Mouse (Mus musculus) bone marrow macrophage, adult 2 months (primary cell): ENCODE measurements around the gene Mgam.

Experiments
- CTCF ChIP-seq: IDR thresholded peaks from 2 replicates; pipeline ENCODE4 v1.5.1; 2012; ENCODE audit warnings: low read depth, mild to moderate bottlenecking, low read length, moderate library complexity
- POLR2A ChIP-seq: IDR thresholded peaks from 2 replicates; pipeline ENCODE4 v1.6.1; 2012; ENCODE audit warnings: mild to moderate bottlenecking, low read depth, low read length, borderline replicate concordance

- TF ChIP-seq POLR2A (no peak), CTCF (no peak)
Observed at GRCm38 (mm10) chr6:40610244-40610643, 18.4 kb upstream of the Mgam start.
